8 mouse cellular contexts compared by ENCODE assay signal in the genomic region with DNA sequence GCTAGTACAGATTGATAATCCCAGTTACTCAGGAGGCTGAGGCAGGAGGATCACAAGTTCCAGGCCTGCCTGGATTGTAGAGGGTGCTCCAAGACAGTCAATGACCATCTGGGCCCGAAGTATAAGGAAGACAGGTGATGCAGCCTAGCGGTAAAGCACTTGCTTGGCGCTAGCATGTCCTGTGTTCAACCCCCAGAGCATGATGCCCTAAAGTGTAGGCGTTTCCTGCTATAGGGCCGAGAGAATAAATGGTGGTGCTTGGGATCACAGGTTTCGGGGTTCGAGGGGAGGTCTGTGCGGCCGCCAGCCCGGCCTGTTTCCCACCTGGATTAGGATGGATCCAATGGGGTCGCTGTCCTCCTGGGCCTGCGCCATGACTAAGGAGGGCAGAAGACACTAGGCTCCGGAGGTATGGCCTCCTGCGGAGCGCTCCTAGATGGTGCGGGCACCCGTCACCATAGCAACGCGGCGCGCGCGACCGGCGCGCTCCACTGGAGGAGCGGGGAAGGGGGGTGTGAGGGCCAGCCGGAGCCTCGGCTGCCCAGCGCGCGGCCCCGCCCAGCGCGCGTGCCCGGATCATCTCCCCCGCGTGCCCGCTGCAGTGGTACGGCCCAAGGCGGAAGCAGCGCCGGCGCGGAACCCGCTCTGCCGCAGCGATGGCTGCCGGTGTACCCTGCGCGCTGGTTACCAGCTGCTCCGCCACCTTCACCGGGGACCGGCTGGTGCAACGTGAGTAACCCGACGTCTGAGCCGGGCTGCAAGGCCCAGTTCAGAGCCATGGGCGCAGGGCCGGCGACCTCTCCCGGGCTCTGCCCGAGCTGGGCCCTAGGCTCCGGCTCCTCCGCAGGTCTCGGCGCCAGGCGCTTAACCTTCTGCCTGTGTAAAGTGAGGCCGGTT. TPM values are rescaled to one million over a fixed set of nuclear protein-coding genes. Genes with fewer than 3 reads are reported as not detected.
DNase-seq lines count a peak whose midpoint lies in the region; ATAC-seq lines count a peak whose summit lies in the region.

A gene (minus strand): TSS at position 451 of the 897 bp plus-strand sequence.
A gene (plus strand): TSS at position 618 of the 897 bp plus-strand sequence.

- no peaks in the 10 kb centered on the region for H3K36me3 ChIP-seq in hindbrain, embryonic 14.5 days (replicated peaks; ENCODE audit: control insufficient read depth, insufficient read depth)

- peak; percentile 97 for ATAC-seq in hindbrain, embryonic 14.5 days (ENCODE audit: low FRiP score)

- peak within 1 kb of the TSS; percentile 92 for H3K9ac ChIP-seq in hindbrain, embryonic 14.5 days

- no peaks in the 10 kb centered on the region for H3K9me3 ChIP-seq in hindbrain, embryonic 14.5 days (ENCODE audit: control insufficient read depth, low read length)

- 2% methylated on average over 52 of the region's 70 CpGs for WGBS in hindbrain, embryonic 14.5 days

- H3K27me3 ChIP-seq in hindbrain, embryonic 14.5 days (ENCODE audit: control insufficient read depth, insufficient read depth, low read length): no peaks in the 10 kb centered on the region

- H3K27ac ChIP-seq in hindbrain, embryonic 14.5 days: peak within 1 kb of the TSS; percentile 58

- peak; percentile 99 for DNase-seq in T-cell, adult 2 months (ENCODE audit: low spot score)
- peak; percentile 98 to 99 for DNase-seq in cerebellum, postnatal 25 days
- peak; percentile 91 to 95 for DNase-seq in frontal cortex, postnatal 25 days (ENCODE audit: low spot score in 2 of 2)
- peak; percentile 98 for DNase-seq in hindbrain, embryonic 14.5 days (ENCODE audit: low spot score)
- peak; percentile 97 to 98 for DNase-seq in layer of hippocampus, postnatal 36 days
- DNase-seq in lung, postnatal 25 days (ENCODE audit: low spot score): peak; percentile 95
- peak; percentile 94 for DNase-seq in retina, adult 2 months (ENCODE audit: low read depth, low spot score)
- peak; percentile 99 for DNase-seq in thymus, postnatal 25 days

- H3K4me3 ChIP-seq in hindbrain, embryonic 14.5 days (replicated peaks; ENCODE audit: low read length): peak within 1 kb of the TSS; percentile 90

- H3K4me2 ChIP-seq in hindbrain, embryonic 14.5 days (replicated peaks): peak within 1 kb of the TSS; percentile 68

- H3K4me1 ChIP-seq in hindbrain, embryonic 14.5 days (replicated peaks; ENCODE audit: control insufficient read depth, insufficient read depth, low read length): peaks cover 12% of the 10 kb centered on the region

RNA-seq across cellular contexts. Expression of the first gene that starts in this region (rescaled TPM):
- polyA plus RNA-seq in hindbrain, embryonic 14.5 days (2014; fragmentation: Nextera tagmentation; extraction: Ambion mirVana): 0.21 and 0.37 TPM in 2 replicates
- total RNA-seq in layer of hippocampus, postnatal 36 days (2021): under 1 TPM in 1 of 2 experiments, not detected in 1; 0.15 TPM

RNA-seq across cellular contexts. Expression of the second gene that starts in this region (rescaled TPM):
- 59.2 and 66.6 TPM in 2 replicates for polyA plus RNA-seq in hindbrain, embryonic 14.5 days (2014; fragmentation: Nextera tagmentation; extraction: Ambion mirVana)
- total RNA-seq in layer of hippocampus, postnatal 36 days (2021): 10 to 100 TPM; 60.8 to 65.4 TPM

Comparison
In these comparisons a context has a peak if more than half of its experiments do, and no peak if none do; other contexts are left out.
1. Peak in every context shown above with its lines: DNase-seq, ATAC-seq, H3K4me3 ChIP-seq and H3K27ac ChIP-seq.